Mouse (Mus musculus) limb, embryonic 15.5 days (tissue): Measurements from ENCODE around the gene Gm28308. TPM values are rescaled to one million over a fixed set of nuclear protein-coding genes. Genes with fewer than 3 reads are reported as not detected.
A peak's percentile ranks its signal among the peaks of the same experiment; 100 is the strongest.

Source experiments
- ATAC-seq: fragments of 200-750 bp; cut with Nextera tagmentation; 2 replicates; pipeline ENCODE4 v1.8.0; 2017; ENCODE audit warnings: low read depth, moderate TSS enrichment; ENCODE audit not compliant: insufficient number of reproducible peaks, low FRiP score, low TSS enrichment
- H3K27ac ChIP-seq: fragments of 300-500 bp; sonication (generic); 2 replicates; pipeline ENCODE4 v1.5.1; 2015; ENCODE audit warnings: moderate library complexity, mild to moderate bottlenecking, inconsistent platforms
- H3K27me3 ChIP-seq: fragments of 300-500 bp; sonication (generic); 2 replicates; pipeline ENCODE4 v1.6.1; 2015; ENCODE audit warnings: inconsistent platforms
- H3K36me3 ChIP-seq: fragments of 300-500 bp; sonication (generic); 2 replicates; pipeline ENCODE4 v1.6.1; 2015; ENCODE audit warnings: inconsistent platforms
- H3K4me1 ChIP-seq: fragments of 300-500 bp; sonication (generic); 2 replicates; pipeline ENCODE4 v1.6.1; 2015; ENCODE audit warnings: inconsistent platforms
- H3K4me2 ChIP-seq: fragments of 300-500 bp; sonication (generic); 2 replicates; pipeline ENCODE4 v1.6.1; 2015; ENCODE audit warnings: mild to moderate bottlenecking, inconsistent platforms
- H3K4me3 ChIP-seq: fragments of 300-500 bp; sonication (generic); 2 replicates; pipeline ENCODE4 v1.5.1; 2015; ENCODE audit warnings: mild to moderate bottlenecking, inconsistent platforms
- H3K9ac ChIP-seq: fragments of 300-500 bp; sonication (generic); 2 replicates; pipeline ENCODE4 v1.6.1; 2015; ENCODE audit warnings: inconsistent platforms
- H3K9me3 ChIP-seq: fragments of 300-500 bp; sonication (generic); 2 replicates; pipeline ENCODE4 v1.6.1; 2016; ENCODE audit warnings: inconsistent platforms
- WGBS: fragments of 180-500 bp; shearing (Covaris S2); methylation state at CpG from one replicate; pipeline ENCODE4 v1.1.7; 2015; 5-methylcytosine and 5-hydroxymethylcytosine counted together
- microRNA counts: library from miRNA; unstranded; fragments of <30 nt; microRNA quantifications from one replicate; lab custom pipeline; 2016
- microRNA-seq: library from miRNA; unstranded; fragments of <30 nt; microRNA quantifications from one replicate; pipeline ENCODE4, GENCODE M21; 2016
- polyA plus RNA-seq: library from polyadenylated mRNA; unstranded; fragments of >200 nt; fragmentation: Nextera tagmentation; extraction: Ambion mirVana; gene quantifications from 2 replicates; pipeline ENCODE4 v1.2.1, GENCODE M21; 2015

Gm28308 gene
- polyA plus RNA-seq, 1 experiment from 2014 or later = 0.70 TPM

- no peak overlapping the region for H3K9ac ChIP-seq
- no peaks in the 10 kb centered on the region for H3K36me3 ChIP-seq
- H3K27me3 ChIP-seq = no peaks in the 10 kb centered on the region
- no peak overlapping the region for H3K4me2 ChIP-seq
- no peaks in the 10 kb centered on the region for H3K9me3 ChIP-seq
- H3K4me3 ChIP-seq = no peak overlapping the region
- H3K27ac ChIP-seq = no peak overlapping the region
- ATAC-seq = no peak
- no peaks in the 10 kb centered on the region for H3K4me1 ChIP-seq
- 78% methylated on average over 5 of the region's 5 CpGs for WGBS
Observed at GRCm38 (mm10) chr6:52139115-52139514, 74.0 kb downstream of the Gm28308 start.

GRCm38 (mm10) chr6:52138576-52138975 is 74.6 kb downstream of the Gm28308 start:
- H3K4me2 ChIP-seq = no peak overlapping the region
- 61% methylated on average over 10 of the region's 10 CpGs for WGBS
- H3K27ac ChIP-seq = no peak overlapping the region
- H3K4me1 ChIP-seq = no peaks in the 10 kb centered on the region
- H3K27me3 ChIP-seq = no peaks in the 10 kb centered on the region
- H3K9ac ChIP-seq = no peak overlapping the region
- no peak overlapping the region for H3K4me3 ChIP-seq
- H3K9me3 ChIP-seq = no peaks in the 10 kb centered on the region
- no peaks in the 10 kb centered on the region for H3K36me3 ChIP-seq
- no peak for ATAC-seq

- no peaks in the 10 kb centered on the region for H3K9me3 ChIP-seq
- no peak for ATAC-seq
- no peaks in the 10 kb centered on the region for H3K4me1 ChIP-seq
- H3K9ac ChIP-seq = no peak overlapping the region
- no peaks in the 10 kb centered on the region for H3K27me3 ChIP-seq
- no peak overlapping the region for H3K27ac ChIP-seq
- no peaks in the 10 kb centered on the region for H3K36me3 ChIP-seq
- H3K4me2 ChIP-seq = no peak overlapping the region
- H3K4me3 ChIP-seq = no peak overlapping the region
- 60% methylated on average over 9 of the region's 9 CpGs for WGBS
Observed at GRCm38 (mm10) chr6:52137841-52138535, 75.2 kb downstream of the Gm28308 start.

- Histone ChIP-seq H3K9ac (no peak overlapping the region), H3K27me3 (no peaks in the 10 kb centered on the region), H3K4me3 (no peak overlapping the region), H3K4me2 (no peak overlapping the region), H3K9me3 (no peaks in the 10 kb centered on the region), H3K4me1 (no peaks in the 10 kb centered on the region), H3K36me3 (no peaks in the 10 kb centered on the region), H3K27ac (no peak overlapping the region)
- no peak for ATAC-seq
- whole genome bisulfite sequencing = 76% methylated on average over 4 of the region's 4 CpGs
Observed at GRCm38 (mm10) chr6:52123673-52124072, 89.5 kb downstream of the Gm28308 start.

GRCm38 (mm10) chr6:52121173-52121572 is 92.0 kb downstream of the Gm28308 start:
- Histone ChIP-seq H3K27ac (no peak overlapping the region), H3K36me3 (no peaks in the 10 kb centered on the region), H3K9me3 (no peaks in the 10 kb centered on the region), H3K4me3 (no peak overlapping the region), H3K4me1 (0 out of 2 replicates have a peak, but pooled peaks cover 7% of the 10 kb centered on the region), H3K9ac (no peak overlapping the region), H3K27me3 (0 out of 2 replicates have a peak, but pooled peaks cover 2% of the 10 kb centered on the region), H3K4me2 (no peak overlapping the region)
- no peak for ATAC-seq
- 51% methylated on average over 3 of the region's 3 CpGs for WGBS

- H3K27me3 ChIP-seq = peaks cover 9% of the 10 kb centered on the region; the same call in 1 of the 2 replicates
- 23% methylated on average over 6 of the region's 6 CpGs for WGBS
- H3K4me2 ChIP-seq = no peak overlapping the region
- no peak overlapping the region for H3K27ac ChIP-seq
- no peak for ATAC-seq
- H3K36me3 ChIP-seq = no peaks in the 10 kb centered on the region
- H3K9ac ChIP-seq = no peak overlapping the region
- 0 out of 2 replicates have a peak, but pooled peaks cover 14% of the 10 kb centered on the region for H3K4me1 ChIP-seq
- H3K9me3 ChIP-seq = no peaks in the 10 kb centered on the region
- no peak overlapping the region for H3K4me3 ChIP-seq
Observed at GRCm38 (mm10) chr6:52118903-52119635, 94.1 kb downstream of the Gm28308 start.

GRCm38 (mm10) chr6:52115899-52116298 is 97.2 kb downstream of the Gm28308 start:
- Histone ChIP-seq H3K9me3 (no peaks in the 10 kb centered on the region), H3K4me1 (0 out of 2 replicates have a peak, but pooled peaks cover 14% of the 10 kb centered on the region), H3K4me3 (no peak overlapping the region), H3K27ac (no peak overlapping the region), H3K4me2 (no peak overlapping the region), H3K36me3 (no peaks in the 10 kb centered on the region), H3K27me3 (peaks cover 9% of the 10 kb centered on the region; the same call in 1 of the 2 replicates), H3K9ac (no peak overlapping the region)
- 10% methylated on average over 5 of the region's 5 CpGs for WGBS
- no peak for ATAC-seq

MicroRNAs within 50 kb of the gene (microRNA counts, 519-probe panel; counts per million panel counts)
- 4,086 counts per million, percentile 93 among the panel's probes with 10 or more counts for microRNA mmu-miR-196b (lab: Ali Mortazavi, UCI)

Small RNA genes lying within 50 kb of the gene (microRNA-seq; reads per million reads assigned to microRNA genes)
- 48,091 reads per million, percentile 98 among the genes with 10 or more reads in this experiment for gene Mir196b

Other genes starting within 250 kb of the Gm28308 start
- gene Skap2, start 200.8 kb downstream of the Gm28308 start, polyA plus RNA-seq = 18.7 and 18.8 TPM in 2 replicates
- 0.52 and 0.68 TPM in 2 replicates for gene Hoxa1, start 55.0 kb downstream of the Gm28308 start, polyA plus RNA-seq
- gene Hoxa2, start 48.5 kb downstream of the Gm28308 start, polyA plus RNA-seq = 0.59 and 0.76 TPM in 2 replicates
- 0.10 and 0.26 TPM in 2 replicates for gene 5730596B20Rik, start 35.8 kb downstream of the Gm28308 start, polyA plus RNA-seq
- gene Hoxa4, start 21.6 kb downstream of the Gm28308 start, polyA plus RNA-seq = 0.52 and 0.63 TPM in 2 replicates
- 1.7 and 2.1 TPM in 2 replicates for gene Hoxa5, start 8.8 kb downstream of the Gm28308 start, polyA plus RNA-seq
- gene Hoxa6, start 4.6 kb downstream of the Gm28308 start, polyA plus RNA-seq = 0.41 and 1.1 TPM in 2 replicates
- gene Hoxa3, start within 50 bp of the Gm28308 start, polyA plus RNA-seq = 2.2 and 2.5 TPM in 2 replicates
- 12.0 and 12.9 TPM in 2 replicates for gene Hoxa7, start 8.5 kb upstream of the Gm28308 start, polyA plus RNA-seq
- 30.8 and 34.0 TPM in 2 replicates for gene Hoxa9, start 17.8 kb upstream of the Gm28308 start, polyA plus RNA-seq
- 86.8 and 108 TPM in 2 replicates for gene Hoxa10, start 27.5 kb upstream of the Gm28308 start, polyA plus RNA-seq
- gene Hoxa11, start 32.5 kb upstream of the Gm28308 start, polyA plus RNA-seq = 23.3 and 33.4 TPM in 2 replicates
- gene Hoxa13, start 47.5 kb upstream of the Gm28308 start, polyA plus RNA-seq = 11.0 and 17.4 TPM in 2 replicates
- gene Evx1, start 100.2 kb upstream of the Gm28308 start, polyA plus RNA-seq = 0.19 and 0.59 TPM in 2 replicates